Mouse (Mus musculus): ENCODE measurements around the gene Unc13b. TPM values are rescaled to one million over a fixed set of nuclear protein-coding genes. Genes with fewer than 3 reads are reported as not detected.

Gene Unc13b
- polyA plus RNA-seq, 1 experiment, result 4.5 TPM

GRCm38 (mm10) chr4:43189381-43189780, 130.6 kb downstream of the Unc13b start:
- TF ChIP-seq POLR2A (IDR thresholded peaks at IDR 0.05; ENCODE audit: low read depth, low read length) (no peak), CTCF (IDR thresholded peaks at IDR 0.05; ENCODE audit: borderline replicate concordance, insufficient read depth, low read length) (no peak)

GRCm38 (mm10) chr4:43204946-43205345, 146.2 kb downstream of the Unc13b start:
- no peak overlapping the region for H3K4me3 ChIP-seq (ENCODE audit: insufficient read depth, low read length)
- H3K4me1 ChIP-seq (ENCODE audit: control insufficient read depth, insufficient read depth, low read length), result no peaks in the 10 kb centered on the region
- no peak overlapping the region for H3K27ac ChIP-seq (ENCODE audit: insufficient read depth, low read length)
- TF ChIP-seq CTCF (IDR thresholded peaks at IDR 0.05; ENCODE audit: borderline replicate concordance, insufficient read depth, low read length) (no peak), POLR2A (IDR thresholded peaks at IDR 0.05; ENCODE audit: low read depth, low read length) (no peak)

More at GRCm38 (mm10) chr4:43189381-43189780, 130.6 kb downstream of the Unc13b start:
- Histone ChIP-seq H3K27ac (ENCODE audit: insufficient read depth, low read length) (no peak overlapping the region), H3K4me3 (ENCODE audit: insufficient read depth, low read length) (no peak overlapping the region), H3K4me1 (ENCODE audit: control insufficient read depth, insufficient read depth, low read length) (no peaks in the 10 kb centered on the region)

- H3K27ac ChIP-seq (ENCODE audit: insufficient read depth, low read length), result no peak overlapping the region
- H3K4me3 ChIP-seq (ENCODE audit: insufficient read depth, low read length), result no peak overlapping the region
- no peaks in the 10 kb centered on the region for H3K4me1 ChIP-seq (ENCODE audit: control insufficient read depth, insufficient read depth, low read length)
- no peak for TF ChIP-seq CTCF (IDR thresholded peaks at IDR 0.05; ENCODE audit: borderline replicate concordance, insufficient read depth, low read length)
Observed at GRCm38 (mm10) chr4:43205571-43205970, 146.8 kb downstream of the Unc13b start.

- TF ChIP-seq CTCF (IDR thresholded peaks at IDR 0.05; ENCODE audit: borderline replicate concordance, insufficient read depth, low read length) (no peak), POLR2A (IDR thresholded peaks at IDR 0.05; ENCODE audit: low read depth, low read length) (no peak)
- no peaks in the 10 kb centered on the region for H3K4me1 ChIP-seq (ENCODE audit: control insufficient read depth, insufficient read depth, low read length)
- no peak overlapping the region for H3K4me3 ChIP-seq (ENCODE audit: insufficient read depth, low read length)
- no peak overlapping the region for H3K27ac ChIP-seq (ENCODE audit: insufficient read depth, low read length)
Observed at GRCm38 (mm10) chr4:43206989-43207388, 148.2 kb downstream of the Unc13b start.

GRCm38 (mm10) chr4:43209081-43209579, 150.4 kb downstream of the Unc13b start:
- H3K27ac ChIP-seq (ENCODE audit: insufficient read depth, low read length), result peak overlapping the region; percentile 22
- H3K4me3 ChIP-seq (ENCODE audit: insufficient read depth, low read length), result peak overlapping the region; percentile 6; the same call in 1 of the 2 replicates
- TF ChIP-seq POLR2A (IDR thresholded peaks at IDR 0.05; ENCODE audit: low read depth, low read length) (peak; percentile 54; the same call in 1 of the 2 replicates), CTCF (IDR thresholded peaks at IDR 0.05; ENCODE audit: borderline replicate concordance, insufficient read depth, low read length) (no peak)
- H3K4me1 ChIP-seq (ENCODE audit: control insufficient read depth, insufficient read depth, low read length), result no peaks in the 10 kb centered on the region

GRCm38 (mm10) chr4:43209673-43210072, 150.9 kb downstream of the Unc13b start:
- Histone ChIP-seq H3K4me3 (ENCODE audit: insufficient read depth, low read length) (no peak overlapping the region), H3K27ac (ENCODE audit: insufficient read depth, low read length) (no peak overlapping the region; the same call in 1 of the 2 replicates), H3K4me1 (ENCODE audit: control insufficient read depth, insufficient read depth, low read length) (no peaks in the 10 kb centered on the region)
- TF ChIP-seq POLR2A (IDR thresholded peaks at IDR 0.05; ENCODE audit: low read depth, low read length) (no peak), CTCF (IDR thresholded peaks at IDR 0.05; ENCODE audit: borderline replicate concordance, insufficient read depth, low read length) (no peak)

- no peak overlapping the region for H3K4me3 ChIP-seq (ENCODE audit: insufficient read depth, low read length)
- TF ChIP-seq CTCF (IDR thresholded peaks at IDR 0.05; ENCODE audit: borderline replicate concordance, insufficient read depth, low read length) (no peak), POLR2A (IDR thresholded peaks at IDR 0.05; ENCODE audit: low read depth, low read length) (no peak)
- H3K4me1 ChIP-seq (ENCODE audit: control insufficient read depth, insufficient read depth, low read length), result no peaks in the 10 kb centered on the region
- no peak overlapping the region for H3K27ac ChIP-seq (ENCODE audit: insufficient read depth, low read length)
Observed at GRCm38 (mm10) chr4:43216491-43216890, 157.7 kb downstream of the Unc13b start.

- no peaks in the 10 kb centered on the region for H3K4me1 ChIP-seq (ENCODE audit: control insufficient read depth, insufficient read depth, low read length)
- no peak overlapping the region for H3K4me3 ChIP-seq (ENCODE audit: insufficient read depth, low read length)
- TF ChIP-seq CTCF (IDR thresholded peaks at IDR 0.05; ENCODE audit: borderline replicate concordance, insufficient read depth, low read length) (no peak), POLR2A (IDR thresholded peaks at IDR 0.05; ENCODE audit: low read depth, low read length) (no peak)
- H3K27ac ChIP-seq (ENCODE audit: insufficient read depth, low read length), result no peak overlapping the region
Observed at GRCm38 (mm10) chr4:43217997-43218396, 159.2 kb downstream of the Unc13b start.

- TF ChIP-seq CTCF (IDR thresholded peaks at IDR 0.05; ENCODE audit: borderline replicate concordance, insufficient read depth, low read length) (no peak), POLR2A (IDR thresholded peaks at IDR 0.05; ENCODE audit: low read depth, low read length) (no peak)
- Histone ChIP-seq H3K4me1 (ENCODE audit: control insufficient read depth, insufficient read depth, low read length) (no peaks in the 10 kb centered on the region), H3K4me3 (ENCODE audit: insufficient read depth, low read length) (no peak overlapping the region), H3K27ac (ENCODE audit: insufficient read depth, low read length) (no peak overlapping the region)
Observed at GRCm38 (mm10) chr4:43231821-43232220, 173.1 kb downstream of the Unc13b start.

GRCm38 (mm10) chr4:43232985-43233384, 174.2 kb downstream of the Unc13b start:
- Histone ChIP-seq H3K4me3 (ENCODE audit: insufficient read depth, low read length) (no peak overlapping the region), H3K4me1 (ENCODE audit: control insufficient read depth, insufficient read depth, low read length) (no peaks in the 10 kb centered on the region), H3K27ac (ENCODE audit: insufficient read depth, low read length) (no peak overlapping the region)
- no peak for TF ChIP-seq POLR2A (IDR thresholded peaks at IDR 0.05; ENCODE audit: low read depth, low read length)
- TF ChIP-seq CTCF (IDR thresholded peaks at IDR 0.05; ENCODE audit: borderline replicate concordance, insufficient read depth, low read length), result no peak
